Mouse (Mus musculus) lung, embryonic 14.5 days (tissue): ENCODE data around the gene Slc22a1. TPM values are rescaled to one million over a fixed set of nuclear protein-coding genes. Genes with fewer than 3 reads are reported as not detected.
A peak's percentile ranks its signal among the peaks of the same experiment; 100 is the strongest.

Experiments used
- ATAC-seq: fragments of 200-750 bp; cut with Nextera tagmentation; 2 replicates; pipeline ENCODE4 v1.8.0; 2017; ENCODE audit warnings: mild to moderate bottlenecking, moderate TSS enrichment, moderate library complexity; ENCODE audit not compliant: insufficient read depth
- DNase-seq: peaks from one replicate; pipeline ENCODE4 v3.0.0-alpha.2; 2015
- H3K27ac ChIP-seq: fragments of 300-500 bp; sonication (generic); 2 replicates; pipeline ENCODE4 v1.5.1; 2014; ENCODE audit warnings: low read depth, mild to moderate bottlenecking, moderate library complexity
- H3K27me3 ChIP-seq: fragments of 300-500 bp; sonication (generic); 2 replicates; pipeline ENCODE4 v1.6.1; 2014; ENCODE audit warnings: low read length, control low read depth; ENCODE audit not compliant: insufficient read depth
- H3K36me3 ChIP-seq: fragments of 300-500 bp; sonication (generic); 2 replicates; pipeline ENCODE4 v1.6.1; 2014; ENCODE audit warnings: control low read depth; ENCODE audit not compliant: insufficient read depth
- H3K4me1 ChIP-seq: fragments of 300-500 bp; sonication (generic); 2 replicates; pipeline ENCODE4 v1.6.1; 2014; ENCODE audit warnings: antibody characterized with exemption, control low read depth; ENCODE audit not compliant: insufficient read depth
- H3K4me2 ChIP-seq: fragments of 300-500 bp; sonication (generic); 2 replicates; pipeline ENCODE4 v1.6.1; 2014; ENCODE audit warnings: mild to moderate bottlenecking
- H3K4me3 ChIP-seq: fragments of 300-500 bp; sonication (generic); 2 replicates; pipeline ENCODE4 v1.5.1; 2014; ENCODE audit warnings: low read depth, low read length
- H3K9ac ChIP-seq: fragments of 300-500 bp; sonication (generic); 2 replicates; pipeline ENCODE4 v1.6.1; 2014
- H3K9me3 ChIP-seq: fragments of 300-500 bp; sonication (generic); 2 replicates; pipeline ENCODE4 v1.6.1; 2016; ENCODE audit warnings: low read depth, low read length, control low read depth
- CTCF ChIP-seq: IDR thresholded peaks from 2 replicates; pipeline ENCODE4 v1.5.1; 2016; ENCODE audit warnings: antibody characterized with exemption, low read depth
- WGBS: fragments of 180-500 bp; shearing (Covaris S2); extraction: QIAGEN DNeasy Blood & Tissue Kit; methylation state at CpG from one replicate; pipeline ENCODE4 v1.1.7; 2014; 5-methylcytosine and 5-hydroxymethylcytosine counted together
- polyA plus RNA-seq: library from polyadenylated mRNA; unstranded; fragments of >200 nt; fragmentation: Nextera tagmentation; extraction: Ambion mirVana; gene quantifications from 2 replicates; pipeline ENCODE4 v1.2.1, GENCODE M21; 2014

Gene Slc22a1
- polyA plus RNA-seq, 1 experiment from 2014 or later = 1.2 TPM

- peaks cover 1% of the 10 kb centered on the region; the same call in 1 of the 2 replicates for H3K4me1 ChIP-seq
- no peak for ATAC-seq
- no peaks in the 10 kb centered on the region for H3K9me3 ChIP-seq
- peaks cover 92% of the 10 kb centered on the region for H3K36me3 ChIP-seq
- no peak overlapping the region for H3K27ac ChIP-seq
- no peak overlapping the region for H3K4me2 ChIP-seq
- no peaks in the 10 kb centered on the region for H3K27me3 ChIP-seq
- H3K9ac ChIP-seq = no peak overlapping the region
- H3K4me3 ChIP-seq = no peak overlapping the region
- no peak for TF ChIP-seq CTCF
- WGBS = 61% methylated on average over 4 of the region's 4 CpGs
- DNase-seq = no peak
Measured at GRCm38 (mm10) chr17:12717445-12717844, 41.8 kb upstream of the Slc22a1 start.

DNA sequence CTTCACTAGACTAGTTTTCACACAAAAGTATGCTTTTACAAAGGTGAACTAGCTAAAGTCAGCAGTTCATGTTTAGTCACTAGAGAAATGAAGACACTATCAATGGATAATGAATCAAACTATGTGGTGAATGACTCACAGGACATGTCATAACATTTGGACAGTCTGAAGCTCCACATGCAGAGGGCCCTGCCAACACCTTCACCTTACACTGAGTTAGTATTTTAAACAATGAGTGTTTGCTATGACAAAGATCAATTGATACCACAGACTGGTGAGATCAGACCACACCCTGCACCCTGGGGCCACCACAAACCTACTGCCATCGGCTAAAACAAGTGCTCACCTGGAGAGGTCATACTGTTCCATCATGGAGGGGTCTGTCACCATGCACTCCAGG lies 39.4 kb upstream of the Slc22a1 start:
- 28% methylated on average over 1 of the region's 1 CpGs for WGBS
- ATAC-seq (no peak), DNase-seq (no peak)
- Histone ChIP-seq H3K4me1 (no peaks in the 10 kb centered on the region; the same call in 1 of the 2 replicates), H3K27me3 (no peaks in the 10 kb centered on the region), H3K4me3 (no peak overlapping the region), H3K9me3 (no peaks in the 10 kb centered on the region), H3K9ac (no peak overlapping the region), H3K27ac (no peak overlapping the region), H3K36me3 (peaks cover 98% of the 10 kb centered on the region), H3K4me2 (no peak overlapping the region)
- TF ChIP-seq CTCF = no peak

DNA sequence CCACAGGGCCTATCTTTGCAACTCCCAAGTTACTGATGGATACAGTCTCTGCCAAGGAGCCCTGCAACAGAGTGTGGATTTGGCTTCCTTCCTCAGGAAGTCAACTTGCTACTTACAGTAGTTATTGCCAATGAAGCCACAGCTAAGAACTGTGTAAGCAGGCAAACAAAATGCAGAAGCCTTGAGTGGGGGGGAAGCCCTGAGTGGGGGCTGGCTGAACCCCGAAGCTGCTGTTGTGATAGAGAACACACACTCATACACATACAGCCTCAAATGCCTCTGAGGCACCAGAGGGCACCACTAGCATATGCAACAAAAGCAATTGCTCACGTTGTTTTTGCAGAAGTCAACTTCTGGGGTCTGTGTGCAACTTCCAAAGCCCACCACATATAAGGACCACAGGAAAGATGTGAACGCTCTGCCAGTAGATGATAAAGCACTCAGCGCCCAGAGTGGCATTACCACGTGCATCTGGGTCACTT lies 38.5 kb upstream of the Slc22a1 start:
- no peak overlapping the region for H3K9ac ChIP-seq
- no peaks in the 10 kb centered on the region; the same call in 1 of the 2 replicates for H3K4me1 ChIP-seq
- H3K4me2 ChIP-seq = no peak overlapping the region
- peak overlapping the region; percentile 13; the same call in 1 of the 2 replicates for H3K27ac ChIP-seq
- 71% methylated on average over 5 of the region's 5 CpGs for WGBS
- H3K9me3 ChIP-seq = no peaks in the 10 kb centered on the region
- DNase-seq (peak; percentile 54), ATAC-seq (0 out of 2 replicates have a peak, but pooled peaks have one; percentile 16)
- no peak overlapping the region for H3K4me3 ChIP-seq
- TF ChIP-seq CTCF = peak; percentile 46; the same call in 1 of the 2 replicates
- no peaks in the 10 kb centered on the region for H3K27me3 ChIP-seq
- peaks cover 98% of the 10 kb centered on the region for H3K36me3 ChIP-seq

- TF ChIP-seq CTCF = no peak
- DNase-seq (no peak), ATAC-seq (no peak)
- Histone ChIP-seq H3K4me1 (no peaks in the 10 kb centered on the region; the same call in 1 of the 2 replicates), H3K27me3 (no peaks in the 10 kb centered on the region), H3K4me3 (no peak overlapping the region), H3K36me3 (peaks cover 97% of the 10 kb centered on the region), H3K27ac (0 out of 2 replicates have a peak overlapping the region, but pooled peaks have one; percentile 0), H3K4me2 (no peak overlapping the region), H3K9ac (no peak overlapping the region), H3K9me3 (no peaks in the 10 kb centered on the region)
- 74% methylated on average over 3 of the region's 3 CpGs for WGBS
Measured at GRCm38 (mm10) chr17:12712993-12713392, 37.4 kb upstream of the Slc22a1 start.

DNA sequence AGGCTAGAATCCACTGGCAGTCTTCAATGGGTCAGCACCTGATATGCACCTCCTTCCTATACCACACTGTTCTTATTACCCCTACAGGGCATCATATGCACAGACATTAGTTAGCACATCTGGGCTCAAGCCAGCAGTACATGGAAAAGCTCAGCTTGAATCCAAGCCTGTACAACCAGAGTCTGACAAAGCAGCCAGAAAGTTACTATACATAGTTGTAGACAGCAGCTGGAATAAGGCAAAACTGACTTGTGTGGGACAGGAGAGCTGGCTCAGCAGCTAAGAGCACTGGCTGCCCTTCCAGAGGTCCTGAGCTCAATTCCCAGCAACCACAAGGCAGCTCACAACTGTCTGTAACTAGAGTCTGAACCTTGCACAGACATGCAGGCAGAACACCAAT lies 36.6 kb upstream of the Slc22a1 start:
- no peaks in the 10 kb centered on the region; the same call in 1 of the 2 replicates for H3K4me1 ChIP-seq
- no peak overlapping the region for H3K4me2 ChIP-seq
- no peak overlapping the region for H3K27ac ChIP-seq
- H3K4me3 ChIP-seq = no peak overlapping the region
- no peak for DNase-seq
- TF ChIP-seq CTCF = no peak
- no peaks in the 10 kb centered on the region for H3K27me3 ChIP-seq
- no peak for ATAC-seq
- H3K9ac ChIP-seq = no peak overlapping the region
- H3K36me3 ChIP-seq = peaks cover 89% of the 10 kb centered on the region
- no peaks in the 10 kb centered on the region for H3K9me3 ChIP-seq

DNA sequence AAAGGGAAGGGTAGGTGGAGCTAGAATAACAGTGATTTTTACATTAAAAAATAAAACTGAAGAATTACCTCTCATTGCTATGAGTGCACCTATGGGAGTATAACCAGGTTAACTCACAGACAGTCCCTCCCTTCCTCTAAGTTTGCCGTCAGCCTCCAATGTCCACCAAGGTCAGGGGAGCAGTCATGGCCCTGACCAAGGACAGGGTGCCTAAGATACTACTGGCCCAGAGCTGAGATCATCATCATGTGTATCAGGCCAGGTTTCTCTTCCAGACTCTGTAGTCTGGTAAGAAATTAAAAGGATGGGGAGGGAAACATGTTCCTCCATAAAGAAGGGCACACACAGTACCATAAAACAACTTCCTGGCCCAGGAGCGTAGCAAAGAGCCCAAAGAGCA lies 35.3 kb upstream of the Slc22a1 start:
- Histone ChIP-seq H3K36me3 (peaks cover 85% of the 10 kb centered on the region), H3K9me3 (no peaks in the 10 kb centered on the region), H3K4me1 (peaks cover 1% of the 10 kb centered on the region; the same call in 1 of the 2 replicates), H3K27ac (no peak overlapping the region), H3K27me3 (no peaks in the 10 kb centered on the region), H3K4me3 (no peak overlapping the region), H3K4me2 (no peak overlapping the region), H3K9ac (no peak overlapping the region)
- no peak for ATAC-seq
- no peak for TF ChIP-seq CTCF
- no peak for DNase-seq
- WGBS = 84% methylated on average over 2 of the region's 2 CpGs

DNA sequence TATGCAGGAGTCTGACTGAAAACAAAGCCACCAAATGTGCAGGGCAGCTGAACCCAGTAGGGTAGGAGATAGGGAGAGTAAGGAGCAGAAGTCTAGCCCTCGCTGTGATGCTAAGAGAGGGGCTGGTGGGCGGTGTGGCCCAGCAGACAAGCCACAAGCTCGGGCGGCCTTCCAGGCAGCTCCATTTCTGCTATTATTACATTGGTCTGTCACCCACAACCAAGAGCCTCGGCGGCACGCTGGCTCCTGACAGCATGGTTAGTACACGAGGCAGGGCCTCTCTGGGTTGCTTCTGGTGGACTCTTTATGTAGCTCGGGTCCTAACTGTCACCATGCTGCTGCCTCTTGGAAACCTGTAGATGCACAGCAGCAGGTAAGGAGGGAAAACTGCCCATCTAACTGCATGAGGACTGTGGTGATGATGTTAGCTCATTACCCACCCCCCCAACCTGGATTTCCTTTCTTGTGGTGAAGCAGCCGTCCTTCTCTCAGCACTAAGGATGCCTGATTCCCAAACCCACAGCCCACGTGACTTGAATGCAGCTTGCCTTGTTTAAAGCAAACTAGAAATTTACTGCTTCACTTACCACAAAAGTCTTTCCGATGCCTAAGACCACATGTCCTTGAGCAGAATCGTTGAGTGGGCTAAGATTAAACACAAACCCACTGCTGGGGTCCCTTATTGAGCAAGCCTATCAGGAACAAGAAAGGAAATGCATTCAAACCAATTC lies 34.6 kb upstream of the Slc22a1 start:
- Histone ChIP-seq H3K4me3 (no peak overlapping the region), H3K36me3 (peaks cover 84% of the 10 kb centered on the region), H3K9me3 (no peaks in the 10 kb centered on the region), H3K4me2 (no peak overlapping the region), H3K4me1 (peaks cover 2% of the 10 kb centered on the region; the same call in 1 of the 2 replicates), H3K9ac (no peak overlapping the region), H3K27me3 (no peaks in the 10 kb centered on the region), H3K27ac (no peak overlapping the region)
- 81% methylated on average over 13 of the region's 13 CpGs for WGBS
- ATAC-seq (no peak), DNase-seq (no peak)
- TF ChIP-seq CTCF = no peak
